Mouse (Mus musculus) neural tube, embryonic 12.5 days (tissue): ENCODE results near the gene Tmem181a. TPM values are rescaled to one million over a fixed set of nuclear protein-coding genes. Genes with fewer than 3 reads are reported as not detected.
"Not testable (repeated sequence)": the region's sequence is repeated elsewhere in the genome, so short reads cannot be mapped to it uniquely, and the experiment has no call there.

ENCODE experiments used
- ATAC-seq: fragments of 200-750 bp; cut with Nextera tagmentation; 2 replicates; pipeline ENCODE4 v1.8.0; 2017; ENCODE audit warnings: low read depth, mild to moderate bottlenecking, moderate TSS enrichment, moderate library complexity; ENCODE audit not compliant: low FRiP score
- H3K27ac ChIP-seq: fragments of 300-500 bp; sonication (generic); 2 replicates; pipeline ENCODE4 v1.5.1; 2016
- H3K27me3 ChIP-seq: fragments of 300-500 bp; sonication (generic); replicated peaks from 2 replicates; pipeline ENCODE4 v1.6.1; 2016; ENCODE audit warnings: mild to moderate bottlenecking
- H3K36me3 ChIP-seq: fragments of 300-500 bp; sonication (generic); 2 replicates; pipeline ENCODE4 v1.6.1; 2016; ENCODE audit warnings: mild to moderate bottlenecking
- H3K4me1 ChIP-seq: fragments of 300-500 bp; sonication (generic); 2 replicates; pipeline ENCODE4 v1.6.1; 2016
- H3K4me2 ChIP-seq: fragments of 300-500 bp; sonication (generic); replicated peaks from 2 replicates; pipeline ENCODE4 v1.6.1; 2016; ENCODE audit warnings: mild to moderate bottlenecking
- H3K4me3 ChIP-seq: fragments of 300-500 bp; sonication (generic); 2 replicates; pipeline ENCODE4 v1.5.1; 2016
- H3K9ac ChIP-seq: fragments of 300-500 bp; sonication (generic); 2 replicates; pipeline ENCODE4 v1.6.1; 2016; ENCODE audit warnings: mild to moderate bottlenecking
- H3K9me3 ChIP-seq: fragments of 300-500 bp; sonication (generic); 2 replicates; pipeline ENCODE4 v1.6.1; 2016; ENCODE audit warnings: mild to moderate bottlenecking
- WGBS: fragments of 180-500 bp; shearing (Covaris S2); methylation state at CpG from one replicate; pipeline ENCODE4 v1.1.7; 2016; 5-methylcytosine and 5-hydroxymethylcytosine counted together
- polyA plus RNA-seq: library from polyadenylated mRNA; unstranded; fragments of >200 nt; fragmentation: Nextera tagmentation; extraction: Ambion mirVana; gene quantifications from 2 replicates; pipeline ENCODE4 v1.2.1, GENCODE M21; 2016

Tmem181a gene
- polyA plus RNA-seq, 1 experiment from 2014 or later = 36.2 TPM

DNA sequence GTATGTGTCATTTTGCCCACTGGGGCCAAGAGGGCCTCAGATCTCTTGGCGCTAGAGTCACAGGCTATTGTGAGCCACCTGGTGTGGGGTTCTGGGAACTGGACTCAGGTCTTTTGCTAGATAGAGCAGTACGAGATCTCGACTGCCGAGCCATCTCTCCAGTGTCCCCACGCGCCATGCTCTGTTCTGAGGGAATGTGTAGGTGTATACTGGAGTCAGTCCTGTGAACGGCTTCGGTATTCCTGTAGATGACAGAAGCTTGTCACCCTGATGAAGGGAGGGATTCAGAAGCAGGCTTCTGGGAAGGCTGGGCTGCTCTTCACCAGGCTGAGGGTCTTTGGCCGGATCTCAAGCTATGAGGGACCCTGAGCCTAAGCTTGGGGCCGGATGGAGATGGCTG, 23.1 kb downstream of the Tmem181a start:
- not testable (repeated sequence) for H3K9ac ChIP-seq, H3K9me3 ChIP-seq, H3K27ac ChIP-seq, H3K4me3 ChIP-seq, H3K4me2 ChIP-seq, H3K27me3 ChIP-seq, ATAC-seq, H3K36me3 ChIP-seq, H3K4me1 ChIP-seq
- WGBS = 93% methylated on average over 10 of the region's 10 CpGs

GRCm38 (mm10) chr17:6280513-6280912, 23.9 kb downstream of the Tmem181a start:
- H3K36me3 ChIP-seq, H3K4me2 ChIP-seq, H3K27ac ChIP-seq, H3K27me3 ChIP-seq, H3K9me3 ChIP-seq, H3K9ac ChIP-seq, ATAC-seq, H3K4me1 ChIP-seq, H3K4me3 ChIP-seq: not testable (repeated sequence)
- 95% methylated on average over 16 of the region's 19 CpGs for WGBS

DNA sequence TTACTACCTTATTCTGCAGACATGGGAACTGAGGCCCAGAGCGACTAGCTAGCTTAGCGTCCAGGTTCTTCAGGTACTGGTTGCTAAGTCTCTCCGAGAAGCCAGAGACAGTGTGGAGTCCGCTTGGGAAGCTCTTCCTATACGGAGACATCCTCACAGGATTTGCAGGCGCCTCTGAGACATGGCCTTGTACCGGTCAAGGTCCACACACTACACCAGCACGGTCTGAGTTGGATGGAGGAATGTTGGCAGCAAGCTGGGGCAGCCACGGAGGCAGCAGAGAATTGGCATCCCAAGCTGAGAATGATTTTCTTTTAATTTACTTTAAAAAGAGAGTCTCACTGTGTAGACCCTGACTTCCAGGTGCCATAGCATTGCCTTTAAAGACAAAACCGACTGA, 26.5 kb downstream of the Tmem181a start:
- H3K4me1 ChIP-seq, H3K36me3 ChIP-seq, H3K27ac ChIP-seq, H3K27me3 ChIP-seq, H3K4me3 ChIP-seq, H3K9ac ChIP-seq, H3K4me2 ChIP-seq, ATAC-seq, H3K9me3 ChIP-seq: not testable (repeated sequence)
- 96% methylated on average over 8 of the region's 10 CpGs for WGBS

GRCm38 (mm10) chr17:6286169-6286568, 29.5 kb downstream of the Tmem181a start:
- not testable (repeated sequence) for H3K4me3 ChIP-seq, H3K27ac ChIP-seq, H3K4me2 ChIP-seq, H3K9ac ChIP-seq, H3K27me3 ChIP-seq, ATAC-seq, H3K9me3 ChIP-seq, H3K36me3 ChIP-seq, H3K4me1 ChIP-seq
- whole genome bisulfite sequencing = 95% methylated on average over 5 of the region's 5 CpGs

DNA sequence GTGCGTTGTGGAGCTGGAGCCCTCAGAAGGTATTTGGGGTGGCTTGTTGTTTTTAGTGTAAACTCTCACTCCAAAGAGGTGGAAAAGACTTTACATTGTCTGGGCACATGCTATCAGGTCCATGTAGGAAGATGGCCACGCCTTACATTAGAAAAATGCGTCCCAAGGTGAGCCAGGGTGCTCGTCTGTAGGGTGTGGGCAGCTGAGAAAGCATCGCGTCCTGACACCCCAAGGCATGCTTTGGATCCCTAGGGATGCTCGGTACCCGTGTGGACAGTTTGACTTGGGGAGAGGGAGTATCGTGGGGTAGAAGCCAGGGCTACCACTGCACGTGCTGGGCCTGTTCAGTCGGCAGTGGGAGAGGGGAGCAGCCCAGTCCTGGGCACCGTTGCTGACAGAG, 32.4 kb downstream of the Tmem181a start:
- WGBS = 95% methylated on average over 12 of the region's 12 CpGs
- not testable (repeated sequence) for H3K9ac ChIP-seq, H3K27me3 ChIP-seq, H3K4me1 ChIP-seq, H3K27ac ChIP-seq, H3K4me2 ChIP-seq, H3K9me3 ChIP-seq, H3K36me3 ChIP-seq, H3K4me3 ChIP-seq, ATAC-seq

- WGBS = no CpG with 5 or more reads among the region's 5 CpGs
- ATAC-seq, H3K4me2 ChIP-seq, H3K9me3 ChIP-seq, H3K36me3 ChIP-seq, H3K4me3 ChIP-seq, H3K27ac ChIP-seq, H3K9ac ChIP-seq, H3K4me1 ChIP-seq, H3K27me3 ChIP-seq: not testable (repeated sequence)
Observed at GRCm38 (mm10) chr17:6293882-6294281, 37.2 kb downstream of the Tmem181a start.

DNA sequence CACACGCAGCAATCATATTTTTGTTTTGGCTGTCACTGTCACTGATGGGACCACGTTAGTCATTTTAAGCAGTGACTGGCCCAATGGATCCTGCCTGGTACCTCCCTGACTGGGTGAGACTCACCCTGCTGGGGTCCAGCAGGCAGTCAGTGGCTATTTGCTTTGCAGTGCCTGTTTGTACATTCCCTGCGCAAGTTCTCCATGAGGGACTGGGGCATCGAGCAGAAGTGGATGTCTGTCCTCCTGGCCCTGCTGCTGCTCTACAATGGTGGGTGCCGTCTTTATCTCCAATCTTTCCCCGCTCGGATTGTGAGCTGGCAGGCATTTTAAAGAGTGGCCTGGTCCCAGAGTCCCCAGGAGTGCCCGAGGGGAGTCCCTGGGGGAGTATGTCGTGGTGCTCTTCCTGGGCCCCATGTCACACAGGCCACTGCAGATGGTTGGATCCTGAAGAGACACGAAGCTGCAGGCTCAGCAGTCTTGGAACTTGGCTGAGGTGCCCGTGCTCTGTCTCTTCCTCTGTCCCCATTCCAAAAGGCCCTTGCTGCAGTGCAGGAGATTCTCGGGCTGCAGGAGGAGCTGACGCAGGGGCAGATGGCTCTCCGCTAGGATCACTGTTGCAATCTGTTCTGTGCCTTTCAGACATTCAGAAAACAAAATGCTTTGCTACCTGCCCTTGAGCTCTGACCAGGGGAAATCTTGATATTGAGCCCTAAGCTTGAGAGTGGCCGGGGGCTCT, 40.6 kb downstream of the Tmem181a start:
- H3K36me3 ChIP-seq, H3K9me3 ChIP-seq, H3K27me3 ChIP-seq, H3K27ac ChIP-seq, H3K4me3 ChIP-seq, ATAC-seq, H3K4me2 ChIP-seq, H3K4me1 ChIP-seq, H3K9ac ChIP-seq: not testable (repeated sequence)
- 91% methylated on average over 9 of the region's 15 CpGs for WGBS

GRCm38 (mm10) chr17:6300190-6300863, 43.7 kb downstream of the Tmem181a start:
- not testable (repeated sequence) for H3K4me1 ChIP-seq, H3K27me3 ChIP-seq, H3K4me2 ChIP-seq, H3K9me3 ChIP-seq, H3K27ac ChIP-seq, H3K9ac ChIP-seq, ATAC-seq, H3K36me3 ChIP-seq, H3K4me3 ChIP-seq
- 70% methylated on average over 8 of the region's 12 CpGs for WGBS

GRCm38 (mm10) chr17:6304891-6305290, 48.2 kb downstream of the Tmem181a start:
- not testable (repeated sequence) for H3K9me3 ChIP-seq, H3K4me2 ChIP-seq, H3K27ac ChIP-seq, ATAC-seq, H3K36me3 ChIP-seq, H3K9ac ChIP-seq, H3K4me1 ChIP-seq, H3K27me3 ChIP-seq, H3K4me3 ChIP-seq
- 95% methylated on average over 5 of the region's 6 CpGs for WGBS

GRCm38 (mm10) chr17:6305656-6306270, 49.1 kb downstream of the Tmem181a start:
- H3K4me2 ChIP-seq, H3K4me3 ChIP-seq, ATAC-seq, H3K9ac ChIP-seq, H3K9me3 ChIP-seq, H3K4me1 ChIP-seq, H3K36me3 ChIP-seq, H3K27ac ChIP-seq, H3K27me3 ChIP-seq: not testable (repeated sequence)
- WGBS = 91% methylated on average over 12 of the region's 12 CpGs

DNA sequence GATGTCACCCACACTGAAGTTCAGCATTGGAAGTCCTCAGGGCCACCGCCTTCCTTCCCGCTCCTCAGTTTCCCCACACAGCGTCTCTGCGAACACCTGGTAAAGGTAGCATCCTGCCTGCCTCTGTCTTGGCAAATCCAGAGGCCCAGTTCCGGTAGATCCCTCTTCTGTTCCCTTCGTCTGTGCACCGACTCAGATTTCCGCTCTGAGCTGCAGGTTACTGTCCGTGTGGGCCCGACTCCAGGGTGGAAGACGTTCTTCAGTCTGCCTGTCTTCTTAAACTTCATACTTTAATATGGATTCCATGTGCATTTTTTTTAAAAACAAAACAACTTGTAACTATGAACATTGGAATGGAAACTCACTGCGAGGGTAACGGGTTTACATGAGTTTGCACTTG, 49.8 kb downstream of the Tmem181a start:
- not testable (repeated sequence) for H3K4me3 ChIP-seq, ATAC-seq, H3K9me3 ChIP-seq, H3K27me3 ChIP-seq, H3K36me3 ChIP-seq, H3K27ac ChIP-seq, H3K4me2 ChIP-seq, H3K9ac ChIP-seq, H3K4me1 ChIP-seq
- WGBS = 94% methylated on average over 12 of the region's 13 CpGs

DNA sequence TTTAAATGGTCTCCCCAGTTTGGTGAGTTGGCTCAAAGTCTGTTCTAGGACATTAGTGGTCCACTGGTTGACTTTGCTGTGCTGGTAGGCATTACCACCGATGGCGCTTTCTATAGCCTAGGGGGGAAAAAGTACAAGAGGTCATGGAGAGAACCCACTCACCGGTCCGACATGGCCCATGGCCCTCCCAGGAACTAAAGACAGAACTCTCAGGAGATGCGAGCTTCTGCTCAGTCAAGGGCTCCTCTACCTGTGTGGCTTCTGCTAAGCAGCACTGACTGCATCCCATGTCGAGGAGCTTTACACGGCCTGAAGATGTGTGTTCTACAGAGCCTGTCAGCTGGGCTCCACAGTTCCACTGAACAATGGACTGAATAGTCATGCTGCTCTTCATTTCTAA, 55.1 kb downstream of the Tmem181a start:
- H3K9ac ChIP-seq, ATAC-seq, H3K4me2 ChIP-seq, H3K27me3 ChIP-seq, H3K9me3 ChIP-seq, H3K4me3 ChIP-seq, H3K4me1 ChIP-seq, H3K36me3 ChIP-seq, H3K27ac ChIP-seq: not testable (repeated sequence)
- WGBS = 92% methylated on average over 7 of the region's 7 CpGs

- 76% methylated on average over 3 of the region's 3 CpGs for WGBS
- not testable (repeated sequence) for H3K9ac ChIP-seq, H3K4me3 ChIP-seq, H3K9me3 ChIP-seq, ATAC-seq, H3K27me3 ChIP-seq, H3K36me3 ChIP-seq, H3K4me2 ChIP-seq, H3K27ac ChIP-seq, H3K4me1 ChIP-seq
Observed at GRCm38 (mm10) chr17:6312755-6313154, 56.1 kb downstream of the Tmem181a start.
